Mouse (Mus musculus) hindbrain, embryonic 14.5 days (tissue): ENCODE data around the gene Cox7a1. TPM values are rescaled to one million over a fixed set of nuclear protein-coding genes. Genes with fewer than 3 reads are reported as not detected.
"Not testable (repeated sequence)": the region's sequence is repeated elsewhere in the genome, so short reads cannot be mapped to it uniquely, and the experiment has no call there.

ENCODE experiments used
- ATAC-seq: fragments of 200-750 bp; cut with Nextera tagmentation; 2 replicates; pipeline ENCODE4 v1.8.0; 2017; ENCODE audit warnings: moderate number of reproducible peaks, mild to moderate bottlenecking, moderate TSS enrichment, moderate library complexity; ENCODE audit not compliant: low FRiP score
- DNase-seq: peaks from one replicate; pipeline ENCODE4 v3.0.0-alpha.2; 2015; ENCODE audit warnings: low spot score
- H3K27ac ChIP-seq: fragments of 300-500 bp; sonication (generic); 2 replicates; pipeline ENCODE4 v1.5.1; 2014; ENCODE audit warnings: mild to moderate bottlenecking, moderate library complexity
- H3K27me3 ChIP-seq: fragments of 300-500 bp; sonication (generic); 2 replicates; pipeline ENCODE4 v1.6.1; 2014; ENCODE audit warnings: mild to moderate bottlenecking, low read length, mixed read lengths; ENCODE audit not compliant: control insufficient read depth, insufficient read depth
- H3K36me3 ChIP-seq: fragments of 300-500 bp; sonication (generic); replicated peaks from 2 replicates; pipeline ENCODE4 v1.6.1; 2014; ENCODE audit not compliant: control insufficient read depth, insufficient read depth
- H3K4me1 ChIP-seq: fragments of 300-500 bp; sonication (generic); replicated peaks from 2 replicates; pipeline ENCODE4 v1.6.1; 2014; ENCODE audit warnings: antibody characterized with exemption, low read length, mixed read lengths; ENCODE audit not compliant: control insufficient read depth, insufficient read depth
- H3K4me2 ChIP-seq: fragments of 300-500 bp; sonication (generic); replicated peaks from 2 replicates; pipeline ENCODE4 v1.6.1; 2014; ENCODE audit warnings: mild to moderate bottlenecking, moderate library complexity
- H3K4me3 ChIP-seq: fragments of 300-500 bp; sonication (generic); replicated peaks from 2 replicates; pipeline ENCODE4 v1.5.1; 2014; ENCODE audit warnings: mild to moderate bottlenecking, low read length
- H3K9ac ChIP-seq: fragments of 300-500 bp; sonication (generic); 2 replicates; pipeline ENCODE4 v1.6.1; 2014
- H3K9me3 ChIP-seq: fragments of 300-500 bp; sonication (generic); 2 replicates; pipeline ENCODE4 v1.6.1; 2016; ENCODE audit warnings: low read length; ENCODE audit not compliant: control insufficient read depth
- WGBS: fragments of 180-500 bp; shearing (Covaris S2); extraction: QIAGEN DNeasy Blood & Tissue Kit; methylation state at CpG from one replicate; pipeline ENCODE4 v1.1.7; 2014; 5-methylcytosine and 5-hydroxymethylcytosine counted together
- polyA plus RNA-seq: library from polyadenylated mRNA; unstranded; fragments of >200 nt; fragmentation: Nextera tagmentation; extraction: Ambion mirVana; gene quantifications from 2 replicates; pipeline ENCODE4 v1.2.1, GENCODE M21; 2014

The Cox7a1 gene
- polyA plus RNA-seq, 1 experiment from 2014 or later, result 6.9 TPM

GRCm38 (mm10) chr7:30168914-30169582, 14.9 kb upstream of the Cox7a1 start:
- Histone ChIP-seq H3K4me3 (peak overlapping the region; percentile 71), H3K9ac (peak overlapping the region; percentile 83), H3K27me3 (no peaks in the 10 kb centered on the region), H3K27ac (peak overlapping the region; percentile 90), H3K36me3 (peaks cover 25% of the 10 kb centered on the region), H3K9me3 (peaks cover 31% of the 10 kb centered on the region), H3K4me2 (peak overlapping the region; percentile 59), H3K4me1 (peaks cover 14% of the 10 kb centered on the region)
- DNase-seq, result peak; percentile 68
- WGBS, result 4% methylated on average over 21 of the region's 21 CpGs
- peak; percentile 47 for ATAC-seq

- peak; percentile 96 for ATAC-seq
- WGBS, result under 1% methylated on average over 36 of the region's 36 CpGs
Observed at GRCm38 (mm10) chr7:30169583-30170282, 14.2 kb upstream of the Cox7a1 start, which contains the start of gene Zfp146. Gene Zfp146 (minus strand): TSS chr7:30169750.

GRCm38 (mm10) chr7:30170283-30170951, 13.5 kb upstream of the Cox7a1 start:
- H3K9me3 ChIP-seq, result peaks cover 20% of the 10 kb centered on the region
- H3K27ac ChIP-seq, result peak overlapping the region; percentile 90
- no peaks in the 10 kb centered on the region for H3K27me3 ChIP-seq
- H3K4me2 ChIP-seq, result peak overlapping the region; percentile 59
- peak overlapping the region; percentile 71 for H3K4me3 ChIP-seq
- H3K4me1 ChIP-seq, result peaks cover 14% of the 10 kb centered on the region
- ATAC-seq (peak; percentile 32), DNase-seq (no peak)
- H3K9ac ChIP-seq, result peak overlapping the region; percentile 83
- peaks cover 19% of the 10 kb centered on the region; the same call in 1 of the 2 replicates for H3K36me3 ChIP-seq
- 27% methylated on average over 11 of the region's 11 CpGs for WGBS

More at GRCm38 (mm10) chr7:30169583-30170282, 14.2 kb upstream of the Cox7a1 start, which contains the start of gene Zfp146:
- peak within 1 kb of the TSS; percentile 83 for H3K9ac ChIP-seq
- peaks cover 26% of the 10 kb centered on the region for H3K9me3 ChIP-seq
- H3K4me1 ChIP-seq, result peaks cover 14% of the 10 kb centered on the region
- H3K36me3 ChIP-seq, result peaks cover 22% of the 10 kb centered on the region; the same call in 1 of the 2 replicates
- peak within 1 kb of the TSS; percentile 71 for H3K4me3 ChIP-seq
- peak within 1 kb of the TSS; percentile 90 for H3K27ac ChIP-seq
- H3K4me2 ChIP-seq, result peak within 1 kb of the TSS; percentile 59
- H3K27me3 ChIP-seq, result no peaks in the 10 kb centered on the region
- peak; percentile 96 for DNase-seq

GRCm38 (mm10) chr7:30176474-30176873, 7.5 kb upstream of the Cox7a1 start:
- Histone ChIP-seq H3K9ac (no peak overlapping the region), H3K27me3 (no peaks in the 10 kb centered on the region), H3K36me3 (peaks cover 38% of the 10 kb centered on the region), H3K27ac (no peak overlapping the region), H3K4me1 (no peaks in the 10 kb centered on the region), H3K4me2 (no peak overlapping the region), H3K9me3 (no peaks in the 10 kb centered on the region), H3K4me3 (no peak overlapping the region)
- DNase-seq, result no peak
- no peak for ATAC-seq
- 82% methylated on average over 12 of the region's 12 CpGs for WGBS

GRCm38 (mm10) chr7:30178256-30178655, 5.7 kb upstream of the Cox7a1 start:
- 87% methylated on average over 11 of the region's 11 CpGs for WGBS
- ATAC-seq (no peak), DNase-seq (no peak)
- Histone ChIP-seq H3K36me3 (peaks cover 38% of the 10 kb centered on the region), H3K9me3 (no peaks in the 10 kb centered on the region), H3K9ac (no peak overlapping the region), H3K4me2 (no peak overlapping the region), H3K27me3 (no peaks in the 10 kb centered on the region), H3K4me1 (no peaks in the 10 kb centered on the region), H3K27ac (no peak overlapping the region), H3K4me3 (no peak overlapping the region)

- peak; percentile 89 for DNase-seq
- H3K9me3 ChIP-seq, result no peaks in the 10 kb centered on the region
- no peaks in the 10 kb centered on the region for H3K27me3 ChIP-seq
- H3K9ac ChIP-seq, result no peak overlapping the region
- 3% methylated on average over 4 of the region's 4 CpGs for WGBS
- H3K36me3 ChIP-seq, result peaks cover 40% of the 10 kb centered on the region
- ATAC-seq, result peak; percentile 54; the same call in 1 of the 2 replicates
- no peak overlapping the region for H3K4me3 ChIP-seq
- no peak overlapping the region for H3K4me2 ChIP-seq
- no peak overlapping the region for H3K27ac ChIP-seq
- no peaks in the 10 kb centered on the region; the same call in 1 of the 2 replicates for H3K4me1 ChIP-seq
Observed at GRCm38 (mm10) chr7:30181308-30181707, 2.6 kb upstream of the Cox7a1 start.

- not testable (repeated sequence) for H3K4me2 ChIP-seq, ATAC-seq, H3K27ac ChIP-seq, H3K9ac ChIP-seq, DNase-seq, H3K9me3 ChIP-seq, H3K4me1 ChIP-seq, H3K27me3 ChIP-seq, H3K4me3 ChIP-seq
- peaks cover 40% of the 10 kb centered on the region for H3K36me3 ChIP-seq
- 91% methylated on average over 9 of the region's 10 CpGs for WGBS
Observed at GRCm38 (mm10) chr7:30181929-30182328, 2.0 kb upstream of the Cox7a1 start.

GRCm38 (mm10) chr7:30183189-30183588, 755 bp upstream of the Cox7a1 start:
- not testable (repeated sequence) for H3K9ac ChIP-seq, H3K4me2 ChIP-seq, ATAC-seq, H3K27me3 ChIP-seq, DNase-seq, H3K9me3 ChIP-seq, H3K4me3 ChIP-seq, H3K4me1 ChIP-seq, H3K27ac ChIP-seq
- WGBS, result 73% methylated on average over 7 of the region's 7 CpGs
- H3K36me3 ChIP-seq, result peaks cover 42% of the 10 kb centered on the region
